Mouse (Mus musculus): ENCODE data around the gene Krt73. TPM values are rescaled to one million over a fixed set of nuclear protein-coding genes. Genes with fewer than 3 reads are reported as not detected.

Gene Krt73
- polyA plus RNA-seq, 1 experiment: not detected

GRCm38 (mm10) chr15:101833131-101833530 is 31.0 kb upstream of the Krt73 start:
- no peaks in the 10 kb centered on the region for H3K79me2 ChIP-seq (ENCODE audit: control insufficient read depth, insufficient read depth)
- H3K4me3 ChIP-seq: no peak overlapping the region
- H3K4me2 ChIP-seq (ENCODE audit: low read depth): no peak overlapping the region
- TF ChIP-seq MYOG (IDR thresholded peaks at IDR 0.05; ENCODE audit: control insufficient read depth in 1 of 3, insufficient read depth in 1 of 3, insufficient read length in 2 of 3, low read depth in 2 of 3) (no peak), MAX (IDR thresholded peaks at IDR 0.05; ENCODE audit: low read depth) (no peak), SRF (IDR thresholded peaks at IDR 0.05; ENCODE audit: control insufficient read depth, insufficient read length, low read depth) (no peak), MYOD1 (IDR thresholded peaks at IDR 0.05; ENCODE audit: control insufficient read depth in 1 of 3, insufficient read length in 2 of 3, low read depth in 2 of 3) (no peak), E2F4 (IDR thresholded peaks at IDR 0.05; ENCODE audit: insufficient read depth) (no peak), TCF3 (IDR thresholded peaks at IDR 0.05; ENCODE audit: insufficient read length, low read depth) (no peak), REST (IDR thresholded peaks at IDR 0.05; ENCODE audit: insufficient read depth, insufficient read length) (no peak), POLR2AphosphoS2 (IDR thresholded peaks at IDR 0.05; ENCODE audit: insufficient read length, low read depth) (no peak), CEBPB (IDR thresholded peaks at IDR 0.05; ENCODE audit: insufficient read depth, poor library complexity, severe bottlenecking) (no peak), POLR2A (IDR thresholded peaks at IDR 0.05; ENCODE audit: insufficient read length, low read depth) (no peak)
- peaks cover 58% of the 10 kb centered on the region for H3K27me3 ChIP-seq (ENCODE audit: control insufficient read depth, insufficient read depth, insufficient read length)
- H3K36me3 ChIP-seq (ENCODE audit: control insufficient read depth, insufficient read depth): no peaks in the 10 kb centered on the region
- no peak overlapping the region for H3ac ChIP-seq (ENCODE audit: control insufficient read depth, insufficient read length)

DNA sequence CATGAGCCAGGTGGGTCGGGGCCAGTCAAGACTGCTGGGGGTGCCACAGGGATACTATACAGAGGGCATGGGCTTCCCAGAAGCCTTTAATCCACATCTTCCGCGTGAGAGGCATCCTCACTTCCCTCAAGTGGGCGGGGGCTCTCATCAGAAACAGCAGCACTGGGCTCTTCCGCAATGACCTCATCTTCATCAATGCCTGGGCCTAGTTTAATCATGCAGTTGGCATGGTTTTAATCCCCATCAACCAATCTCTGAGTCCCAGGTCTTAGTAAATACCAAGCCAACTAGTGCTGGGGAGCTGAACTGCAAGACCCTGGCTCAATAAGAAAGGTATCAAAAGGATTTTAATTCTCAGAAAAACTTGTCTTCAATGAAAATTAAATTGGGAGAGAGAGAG is 27.3 kb upstream of the Krt73 start:
- H3K79me2 ChIP-seq (ENCODE audit: control insufficient read depth, insufficient read depth): no peaks in the 10 kb centered on the region
- no peak overlapping the region for H3ac ChIP-seq (ENCODE audit: control insufficient read depth, insufficient read length)
- no peak overlapping the region for H3K4me2 ChIP-seq (ENCODE audit: low read depth)
- H3K27me3 ChIP-seq (ENCODE audit: control insufficient read depth, insufficient read depth, insufficient read length): peaks cover 52% of the 10 kb centered on the region
- H3K36me3 ChIP-seq (ENCODE audit: control insufficient read depth, insufficient read depth): no peaks in the 10 kb centered on the region
- no peak overlapping the region for H3K4me3 ChIP-seq
- TF ChIP-seq TCF3 (IDR thresholded peaks at IDR 0.05; ENCODE audit: insufficient read length, low read depth) (no peak), E2F4 (IDR thresholded peaks at IDR 0.05; ENCODE audit: insufficient read depth) (no peak), USF1 (IDR thresholded peaks at IDR 0.05; ENCODE audit: low read depth) (no peak), TCF12 (IDR thresholded peaks at IDR 0.05; ENCODE audit: insufficient read depth, poor library complexity, severe bottlenecking) (no peak), POLR2A (IDR thresholded peaks at IDR 0.05; ENCODE audit: insufficient read length, low read depth) (no peak), MAX (IDR thresholded peaks at IDR 0.05; ENCODE audit: low read depth) (no peak), POLR2AphosphoS2 (IDR thresholded peaks at IDR 0.05; ENCODE audit: insufficient read length, low read depth) (no peak), REST (IDR thresholded peaks at IDR 0.05; ENCODE audit: insufficient read depth, insufficient read length) (no peak), MYOD1 (IDR thresholded peaks at IDR 0.05; ENCODE audit: control insufficient read depth in 1 of 3, insufficient read length in 2 of 3, low read depth in 2 of 3) (no peak), CEBPB (IDR thresholded peaks at IDR 0.05; ENCODE audit: insufficient read depth, poor library complexity, severe bottlenecking) (no peak), MYOG (IDR thresholded peaks at IDR 0.05; ENCODE audit: control insufficient read depth in 1 of 3, insufficient read depth in 1 of 3, insufficient read length in 2 of 3, low read depth in 2 of 3) (no peak), SRF (IDR thresholded peaks at IDR 0.05; ENCODE audit: control insufficient read depth, insufficient read length, low read depth) (no peak)

DNA sequence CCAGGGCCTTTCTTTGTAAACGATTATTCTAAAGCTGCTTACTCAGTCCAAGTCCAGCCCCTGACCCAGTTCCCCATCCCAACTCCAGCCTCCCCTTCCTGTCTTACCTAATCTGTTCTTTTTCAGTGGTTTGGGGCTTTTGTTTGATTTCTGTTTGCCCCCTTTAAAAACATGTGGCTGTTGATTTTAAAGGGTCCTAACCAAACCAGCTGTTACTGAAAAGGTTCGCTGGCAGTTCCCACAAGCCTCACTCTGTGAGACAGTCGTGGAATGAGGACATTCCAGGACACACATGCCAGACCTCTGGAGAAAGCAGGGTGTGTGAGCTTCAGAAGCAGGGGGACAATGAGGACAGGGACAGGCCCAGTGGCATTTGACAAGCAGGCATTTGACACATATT is 19.6 kb upstream of the Krt73 start:
- no peak for TF ChIP-seq TCF3 (IDR thresholded peaks at IDR 0.05; ENCODE audit: insufficient read length, low read depth)
- no peak for TF ChIP-seq MYOD1 (IDR thresholded peaks at IDR 0.05; ENCODE audit: control insufficient read depth in 1 of 3, insufficient read length in 2 of 3, low read depth in 2 of 3)
- TF ChIP-seq E2F4 (IDR thresholded peaks at IDR 0.05; ENCODE audit: insufficient read depth): no peak
- TF ChIP-seq USF1 (IDR thresholded peaks at IDR 0.05; ENCODE audit: low read depth): no peak
- TF ChIP-seq SRF (IDR thresholded peaks at IDR 0.05; ENCODE audit: control insufficient read depth, insufficient read length, low read depth): no peak
- TF ChIP-seq POLR2A (IDR thresholded peaks at IDR 0.05; ENCODE audit: insufficient read length, low read depth): no peak
- no peak for TF ChIP-seq TCF12 (IDR thresholded peaks at IDR 0.05; ENCODE audit: insufficient read depth, poor library complexity, severe bottlenecking)
- no peak for TF ChIP-seq MAX (IDR thresholded peaks at IDR 0.05; ENCODE audit: low read depth)
- TF ChIP-seq REST (IDR thresholded peaks at IDR 0.05; ENCODE audit: insufficient read depth, insufficient read length): no peak
- no peak for TF ChIP-seq CEBPB (IDR thresholded peaks at IDR 0.05; ENCODE audit: insufficient read depth, poor library complexity, severe bottlenecking)
- TF ChIP-seq POLR2AphosphoS2 (IDR thresholded peaks at IDR 0.05; ENCODE audit: insufficient read length, low read depth): no peak
- no peak for TF ChIP-seq MYOG (IDR thresholded peaks at IDR 0.05; ENCODE audit: control insufficient read depth in 1 of 3, insufficient read depth in 1 of 3, insufficient read length in 2 of 3, low read depth in 2 of 3)
- H3K36me3 ChIP-seq (ENCODE audit: control insufficient read depth, insufficient read depth): no peaks in the 10 kb centered on the region
- peaks cover 67% of the 10 kb centered on the region for H3K27me3 ChIP-seq (ENCODE audit: control insufficient read depth, insufficient read depth, insufficient read length)

GRCm38 (mm10) chr15:101817875-101818274 is 15.7 kb upstream of the Krt73 start, which contains the start of gene Krt2:
Gene Krt2 (minus strand): TSS chr15:101818169.
- Histone ChIP-seq H3K79me2 (ENCODE audit: control insufficient read depth, insufficient read depth) (no peaks in the 10 kb centered on the region), H3K27me3 (ENCODE audit: control insufficient read depth, insufficient read depth, insufficient read length) (peaks cover 74% of the 10 kb centered on the region), H3K36me3 (ENCODE audit: control insufficient read depth, insufficient read depth) (no peaks in the 10 kb centered on the region), H3K4me2 (ENCODE audit: low read depth) (no peak within 1 kb of the TSS), H3K4me3 (no peak within 1 kb of the TSS), H3ac (ENCODE audit: control insufficient read depth, insufficient read length) (no peak within 1 kb of the TSS)
- TF ChIP-seq MAX (IDR thresholded peaks at IDR 0.05; ENCODE audit: low read depth) (no peak), REST (IDR thresholded peaks at IDR 0.05; ENCODE audit: insufficient read depth, insufficient read length) (no peak), POLR2AphosphoS2 (IDR thresholded peaks at IDR 0.05; ENCODE audit: insufficient read length, low read depth) (no peak)

More for the DNA sequence above, 19.6 kb upstream of the Krt73 start:
- no peaks in the 10 kb centered on the region for H3K79me2 ChIP-seq (ENCODE audit: control insufficient read depth, insufficient read depth)
- H3K4me3 ChIP-seq: no peak overlapping the region
- no peak overlapping the region for H3K4me2 ChIP-seq (ENCODE audit: low read depth)
- H3ac ChIP-seq (ENCODE audit: control insufficient read depth, insufficient read length): no peak overlapping the region

Data from myocyte (in vitro differentiated cells).